Mouse (Mus musculus) megakaryocyte-erythroid progenitor cell, adult 5-6 weeks (primary cell): Measurements from ENCODE around the gene Arid3c. TPM values are rescaled to one million over a fixed set of nuclear protein-coding genes. Genes with fewer than 3 reads are reported as not detected.
A peak's percentile ranks its signal among the peaks of the same experiment; 100 is the strongest.

Source experiments
- ATAC-seq: replicated peaks from 2 replicates; pipeline ENCODE4 v1.8.0; 2016; ENCODE audit warnings: mild to moderate bottlenecking, inconsistent platforms; ENCODE audit not compliant: severe bottlenecking, poor library complexity, low FRiP score, low TSS enrichment
- total RNA-seq, 2 experiments: library from RNA; stranded (forward) in 1 of 2; stranded (reverse) in 1 of 2; fragments of 200-1000, 215-1000 nt in 1 of 2; fragments of >200 nt in 1 of 2; fragmentation: Nextera tagmentation in 1 of 2; gene quantifications; 2 replicates each; pipeline ENCODE4 v1.2.3; 2014 to 2017

Gene Arid3c
- total RNA-seq, 2 experiments from 2014 or later = not detected

- peak; percentile 62 for ATAC-seq
These were observed 24.7 kb upstream of the Arid3c start, which contains the start of gene Sigmar1 for GRCm38 (mm10) chr4:41755338-41756305. TSS of gene Sigmar1 (minus strand) at chr4:41756157.

DNA sequence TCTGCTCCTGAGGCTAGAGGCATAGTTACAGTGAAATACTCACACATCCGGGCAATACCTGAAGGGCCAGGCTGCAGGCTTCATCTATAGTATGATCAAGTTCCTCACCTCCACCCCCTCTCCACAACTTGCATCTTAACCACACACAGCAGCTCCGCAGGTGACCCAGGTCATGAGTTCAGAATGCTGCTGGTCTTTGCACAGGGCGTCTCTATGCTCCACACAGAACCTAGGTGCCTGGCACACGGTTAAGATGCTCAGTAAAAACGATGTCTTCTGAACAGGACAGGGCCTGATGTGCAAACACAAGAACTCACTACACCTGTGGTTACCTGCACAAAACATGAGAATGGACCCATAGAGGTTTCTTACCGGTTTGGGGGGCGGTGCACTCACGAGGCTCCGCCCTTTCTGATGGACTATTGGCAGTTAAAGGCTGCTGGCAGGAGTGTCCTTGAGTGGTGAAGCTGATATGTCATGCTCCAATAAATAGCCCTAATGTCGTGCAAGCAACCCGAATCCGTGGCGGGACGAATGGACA lies 23.9 kb upstream of the Arid3c start, which contains the start of gene Galt:
Gene Galt, plus strand, starts transcription at position 432 of the 541 bp plus-strand sequence.
- ATAC-seq = peak; percentile 56

GRCm38 (mm10) chr4:41745021-41745420 lies 14.1 kb upstream of the Arid3c start:
- no peak for ATAC-seq

- ATAC-seq = no peak
These were observed 13.2 kb upstream of the Arid3c start for GRCm38 (mm10) chr4:41744131-41744530.

- peak; percentile 95 for ATAC-seq
These were observed 10.2 kb upstream of the Arid3c start for GRCm38 (mm10) chr4:41741158-41741560.

DNA sequence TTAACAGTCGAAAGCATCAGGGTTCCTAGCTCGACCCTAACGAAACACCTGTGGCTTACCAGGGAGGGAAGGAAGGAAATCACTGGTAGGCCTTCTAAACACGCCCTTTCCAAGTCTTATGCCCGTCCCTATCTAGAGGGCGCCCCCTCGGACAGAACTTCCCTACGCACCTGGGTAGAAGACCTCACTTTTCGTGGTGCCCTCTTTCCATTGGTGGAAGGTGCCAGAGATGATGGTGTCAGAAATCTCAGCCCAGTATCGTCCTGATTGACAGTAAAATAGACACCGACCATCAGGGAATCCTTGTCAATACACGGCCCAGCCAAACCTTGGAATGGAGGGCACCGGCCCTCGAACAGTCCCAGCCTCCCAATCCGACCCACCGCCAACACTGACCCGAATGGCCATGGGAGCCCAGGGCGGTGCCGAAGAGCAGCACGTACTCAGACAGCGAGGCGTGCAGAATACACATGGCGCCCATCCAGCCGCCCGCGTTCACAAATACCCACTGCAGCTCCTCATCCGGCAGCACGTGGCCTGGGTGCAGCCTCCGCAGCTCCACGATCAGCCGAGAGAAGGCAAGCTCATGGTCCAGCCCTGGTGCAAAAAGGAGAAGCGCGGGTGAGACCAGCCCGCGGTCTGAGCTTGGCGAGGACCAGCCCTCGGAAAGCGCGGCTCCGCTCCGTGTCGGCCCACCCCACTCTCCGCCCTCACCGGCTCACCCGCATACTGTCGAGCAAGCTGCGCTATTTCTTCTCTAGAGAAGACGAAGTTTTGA lies 9.6 kb upstream of the Arid3c start:
- peak; percentile 75 for ATAC-seq

GRCm38 (mm10) chr4:41739260-41739659 lies 8.3 kb upstream of the Arid3c start:
- ATAC-seq = no peak

GRCm38 (mm10) chr4:41738256-41738603 lies 7.3 kb upstream of the Arid3c start:
- ATAC-seq = no peak

GRCm38 (mm10) chr4:41737602-41738255 lies 6.8 kb upstream of the Arid3c start:
- peak; percentile 66 for ATAC-seq

DNA sequence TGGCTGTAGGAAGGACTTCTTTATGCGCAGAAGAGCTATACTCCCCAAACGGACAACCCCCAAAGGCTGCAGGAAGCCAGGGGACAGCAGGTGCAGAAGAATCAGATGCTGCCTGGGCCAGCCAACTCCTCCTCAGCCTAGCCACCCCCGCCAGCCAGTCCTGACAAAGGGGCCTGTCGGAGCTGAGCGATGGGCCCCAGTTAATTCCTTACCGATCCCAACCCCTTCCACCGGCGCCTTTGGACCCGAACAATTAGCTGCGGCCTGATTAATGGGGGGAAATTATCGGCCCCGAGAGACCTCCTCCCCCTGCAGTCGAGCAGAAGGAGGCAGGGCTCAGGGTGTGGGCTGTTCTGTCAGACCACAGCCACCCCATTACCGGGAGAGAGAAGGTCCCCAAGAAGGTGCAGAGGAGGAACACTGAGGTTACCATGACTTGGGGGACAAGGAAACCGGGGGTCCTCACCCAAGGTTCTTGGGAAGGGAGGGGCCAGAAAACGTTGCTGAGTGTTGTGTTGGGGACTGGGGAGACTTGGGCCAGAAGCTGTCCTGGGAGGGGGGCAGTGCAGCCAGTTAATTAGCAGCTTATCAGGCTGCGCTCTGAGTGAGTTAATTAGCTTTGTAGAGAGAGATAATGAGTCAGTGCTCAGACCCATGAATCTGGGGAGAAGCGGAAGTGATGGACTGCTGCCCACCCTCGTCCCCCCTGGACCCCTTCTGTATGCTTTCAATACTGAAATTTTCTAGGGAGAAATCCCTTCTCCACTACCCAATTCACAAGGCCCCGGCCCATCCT lies 3.9 kb downstream of the Arid3c start:
- no peak for ATAC-seq

GRCm38 (mm10) chr4:41722918-41723351 lies 8.0 kb downstream of the Arid3c start, which contains the start of gene Dctn3:
TSS of gene Dctn3 (minus strand) at chr4:41723170.
- peak; percentile 96 for ATAC-seq

DNA sequence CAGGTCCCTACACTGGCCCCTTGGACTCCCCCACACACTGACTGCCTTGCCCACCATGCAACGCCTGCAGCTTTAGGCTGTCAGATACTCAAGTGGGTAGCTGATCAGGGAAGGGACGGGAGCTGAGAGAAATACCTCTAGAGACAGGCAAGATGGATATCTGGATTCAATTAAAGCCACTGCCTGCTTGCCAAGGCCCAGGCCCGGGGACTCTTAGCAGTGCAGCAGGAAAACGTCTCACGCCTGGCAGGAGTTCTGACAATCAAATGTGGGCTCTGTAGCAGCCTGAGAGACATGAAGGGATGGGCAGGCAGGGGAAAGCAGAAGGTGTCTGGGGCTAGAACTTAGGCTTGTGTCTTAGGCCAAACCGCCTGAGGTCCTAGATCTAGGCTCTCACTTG lies 14.1 kb downstream of the Arid3c start:
- ATAC-seq = no peak

DNA sequence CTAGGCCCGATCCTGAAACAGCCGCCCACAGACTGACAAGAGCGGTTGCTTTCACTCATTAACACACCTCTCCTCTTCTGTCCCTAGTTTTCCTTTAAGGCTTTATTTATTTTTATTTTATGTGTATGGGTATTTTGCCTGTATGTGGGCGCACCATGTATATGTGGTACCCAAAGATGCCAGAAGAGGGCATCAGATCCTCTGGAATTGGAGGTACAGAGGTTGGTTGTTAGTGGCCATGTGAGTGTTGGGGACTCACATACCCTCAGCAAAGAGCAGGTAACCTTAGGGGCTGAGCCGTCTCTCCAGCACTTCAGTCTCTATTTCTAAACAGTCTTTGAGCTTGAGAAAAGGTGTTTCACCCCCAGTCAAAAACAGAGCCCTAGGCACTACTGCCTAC lies 15.3 kb downstream of the Arid3c start:
- ATAC-seq = no peak

- ATAC-seq = no peak
These were observed 15.9 kb downstream of the Arid3c start for GRCm38 (mm10) chr4:41715082-41715481.

DNA sequence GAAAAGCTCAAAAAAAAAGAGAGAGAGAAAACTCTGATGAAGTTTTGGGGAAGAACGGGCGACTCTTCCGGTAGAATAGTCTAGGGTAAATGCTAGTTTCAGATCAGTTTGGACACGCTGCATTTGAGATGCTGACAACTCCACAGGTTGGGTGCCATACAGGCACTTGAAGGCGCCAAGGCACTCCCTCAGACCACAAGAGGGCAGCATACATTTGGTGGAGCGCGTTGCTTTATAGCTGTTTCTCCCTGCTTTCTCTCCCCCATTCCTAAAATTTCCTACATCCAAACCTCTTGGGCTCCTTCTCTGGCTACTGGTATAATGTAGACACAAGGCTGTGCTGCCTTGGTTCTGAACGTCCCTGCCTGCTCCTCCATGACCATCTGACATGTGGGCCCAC lies 16.7 kb downstream of the Arid3c start:
- peak; percentile 43; the same call in 1 of the 2 replicates for ATAC-seq

DNA sequence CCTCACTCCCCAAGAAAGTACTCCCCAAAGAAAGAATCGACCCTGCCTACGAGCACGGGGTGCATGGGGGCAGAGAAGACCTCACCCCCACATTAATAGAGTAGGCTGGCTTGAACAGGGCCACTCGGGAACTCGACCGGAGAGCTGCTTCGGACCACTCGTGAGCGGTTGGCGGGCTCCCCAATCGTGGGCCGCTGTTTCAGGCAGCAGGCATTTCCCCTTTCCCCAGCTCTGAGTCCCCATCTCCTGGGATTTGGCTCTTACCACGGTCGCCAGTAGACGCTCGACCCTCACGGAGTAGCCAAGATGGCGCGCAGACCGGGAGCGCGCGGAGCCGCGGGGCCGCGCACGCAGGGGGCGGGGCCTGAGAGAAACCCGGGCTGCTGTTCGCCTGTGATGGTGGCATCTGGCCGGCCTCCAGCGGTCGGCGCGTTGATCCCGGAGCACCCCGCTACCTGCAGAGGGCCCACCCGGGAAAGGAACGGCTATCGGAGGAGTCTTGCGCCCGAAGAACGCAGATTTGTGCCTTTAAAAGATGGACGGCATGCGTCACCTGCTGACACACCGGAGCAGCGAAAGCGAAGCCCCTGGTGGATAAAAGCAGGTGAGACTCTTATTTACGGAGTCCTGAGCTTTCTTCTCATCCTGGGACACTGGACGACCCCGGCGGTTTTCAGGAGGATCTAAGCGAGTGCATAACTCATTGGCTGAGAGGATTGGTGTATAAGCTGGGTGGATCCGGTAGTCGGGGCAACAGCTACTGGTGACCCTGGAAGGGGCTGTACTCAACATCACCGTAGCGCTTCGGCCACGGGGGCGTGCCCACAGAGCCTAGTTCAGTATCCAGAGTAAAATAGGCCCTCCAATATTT lies 17.5 kb downstream of the Arid3c start, which contains the start of gene Rpp25l:
Gene Rpp25l, minus strand, starts transcription at position 338 of the 871 bp plus-strand sequence.
- peak; percentile 55 for ATAC-seq

DNA sequence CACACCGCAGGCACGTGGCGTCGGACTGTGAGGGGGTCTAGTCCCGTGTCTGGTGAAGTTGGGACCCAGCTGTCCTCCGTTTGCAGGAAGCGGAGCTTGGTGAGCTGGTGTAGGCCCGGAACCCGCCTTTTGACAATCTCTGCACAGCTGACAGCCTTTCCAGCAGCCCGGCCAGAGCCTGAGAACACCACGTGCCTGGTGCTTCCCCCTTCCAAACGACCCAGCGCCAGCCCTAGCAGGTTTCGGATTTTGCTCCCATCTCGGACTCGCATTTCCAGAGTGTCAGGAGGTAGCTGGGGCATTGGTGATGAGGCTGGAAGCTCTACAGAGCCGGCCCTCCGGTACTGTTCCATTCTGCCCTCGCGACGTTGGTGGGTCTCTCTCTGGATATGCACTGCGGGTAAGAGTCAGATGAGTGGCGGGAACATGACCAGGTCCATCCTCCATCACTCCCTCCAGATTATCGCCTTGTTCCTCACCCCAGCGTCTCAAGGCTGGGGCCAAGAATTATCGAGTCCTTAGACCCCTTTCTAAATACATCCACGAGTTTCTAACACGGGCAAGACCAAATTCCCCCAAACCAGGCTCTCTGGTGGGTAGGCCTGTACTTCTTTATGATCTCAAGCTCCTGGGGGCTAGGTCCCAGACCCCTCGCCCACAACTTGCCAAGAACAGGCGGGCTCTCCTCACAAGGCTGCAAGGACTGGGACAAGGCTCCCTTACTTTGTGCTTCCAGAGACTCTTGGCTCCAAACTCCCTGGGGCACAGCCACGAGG lies 18.3 kb downstream of the Arid3c start:
- ATAC-seq = peak; percentile 9
